Mouse (Mus musculus): ENCODE measurements around the gene Acap1. TPM values are rescaled to one million over a fixed set of nuclear protein-coding genes. Genes with fewer than 3 reads are reported as not detected.
A peak's percentile ranks its signal among the peaks of the same experiment; 100 is the strongest.
"Not testable (repeated sequence)": the region's sequence is repeated elsewhere in the genome, so short reads cannot be mapped to it uniquely, and the experiment has no call there.

Gene Acap1
- total RNA-seq, 2 experiments from 2014 or later, result 23.6 to 67.5 TPM

DNA sequence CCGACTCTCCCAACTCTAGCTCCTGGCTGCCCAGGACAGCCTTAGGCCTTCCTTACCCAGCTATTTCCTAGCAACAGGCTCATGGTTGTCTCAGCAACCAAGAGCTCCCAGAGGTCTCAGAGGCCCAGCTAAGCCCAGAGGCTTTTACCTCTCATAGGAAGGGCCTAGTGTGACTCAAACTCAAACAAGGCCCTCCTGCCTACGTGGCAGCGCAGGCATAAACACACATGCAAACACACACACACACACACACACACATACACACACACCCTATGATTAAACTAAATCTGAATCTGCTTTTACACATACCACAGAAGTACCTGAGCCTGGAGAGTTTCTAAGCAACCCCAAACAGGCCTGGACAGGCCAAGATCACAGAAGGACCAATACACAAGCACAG is 16.9 kb downstream of the Acap1 start:
- no peak for ATAC-seq (replicated peaks; ENCODE audit: poor library complexity)

DNA sequence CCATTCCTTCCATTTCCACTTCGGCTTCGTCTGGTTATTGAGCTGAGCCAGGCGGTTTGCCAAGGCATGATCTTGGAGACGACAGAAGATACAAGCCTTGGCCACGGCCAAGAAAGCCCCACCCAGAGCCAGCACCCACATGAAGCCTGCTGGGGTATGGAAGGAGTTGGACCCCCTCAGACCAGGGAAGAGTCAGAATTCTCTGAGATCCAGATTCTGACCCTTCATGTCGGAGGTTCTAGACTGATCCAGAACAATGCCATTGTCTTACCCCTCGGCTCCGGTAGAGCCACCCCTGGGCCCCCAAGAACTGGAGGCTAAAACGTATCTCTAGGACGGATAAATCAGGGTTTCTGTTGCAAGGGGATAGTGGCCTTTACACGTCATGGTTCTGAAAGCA is 17.5 kb downstream of the Acap1 start, which contains the start of gene Tmem95:
Gene Tmem95 (minus strand): TSS at position 141 of the 400 bp plus-strand sequence.
- no peak for ATAC-seq (replicated peaks; ENCODE audit: poor library complexity)

DNA sequence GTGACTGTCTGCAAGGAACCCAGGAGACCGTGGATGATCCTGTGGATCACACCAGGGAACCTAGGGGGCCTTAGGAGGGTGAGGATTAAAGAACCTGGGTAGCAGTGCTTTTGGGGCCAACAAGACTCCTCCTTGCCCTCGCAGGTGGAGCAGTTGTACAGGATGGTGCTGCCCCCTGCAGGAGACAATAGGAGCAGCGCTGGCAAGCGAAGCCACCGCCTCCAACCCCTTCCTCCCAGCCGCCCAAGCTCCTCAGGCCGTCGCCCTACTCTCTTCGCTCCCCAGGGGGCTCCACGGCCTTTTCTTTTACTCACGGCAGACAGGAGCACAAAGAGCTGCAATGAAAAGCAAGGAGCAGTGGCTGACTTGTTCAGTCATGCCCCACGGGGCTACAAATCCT is 18.5 kb downstream of the Acap1 start:
- ATAC-seq (replicated peaks; ENCODE audit: poor library complexity), result peak; percentile 75

DNA sequence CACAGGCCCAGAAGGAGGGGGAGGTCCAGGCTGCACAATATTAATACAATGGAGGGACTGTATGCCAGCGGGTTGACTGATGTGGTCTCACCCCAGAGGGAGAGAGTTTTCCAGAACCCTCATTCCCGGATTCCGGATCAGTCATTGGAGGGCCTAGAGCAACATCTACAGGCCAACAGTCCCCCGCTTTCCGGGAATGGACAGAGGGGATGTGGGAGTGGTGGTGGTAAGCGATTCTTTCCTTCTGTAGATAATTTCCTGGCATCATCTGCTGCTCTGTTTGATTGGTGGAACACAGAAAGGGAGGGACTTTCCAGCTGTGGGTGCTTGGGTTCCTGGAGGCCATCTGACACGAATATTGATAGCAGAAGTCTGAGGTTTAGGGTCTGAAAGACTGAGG is 19.2 kb downstream of the Acap1 start:
- ATAC-seq (replicated peaks; ENCODE audit: poor library complexity), result no peak

DNA sequence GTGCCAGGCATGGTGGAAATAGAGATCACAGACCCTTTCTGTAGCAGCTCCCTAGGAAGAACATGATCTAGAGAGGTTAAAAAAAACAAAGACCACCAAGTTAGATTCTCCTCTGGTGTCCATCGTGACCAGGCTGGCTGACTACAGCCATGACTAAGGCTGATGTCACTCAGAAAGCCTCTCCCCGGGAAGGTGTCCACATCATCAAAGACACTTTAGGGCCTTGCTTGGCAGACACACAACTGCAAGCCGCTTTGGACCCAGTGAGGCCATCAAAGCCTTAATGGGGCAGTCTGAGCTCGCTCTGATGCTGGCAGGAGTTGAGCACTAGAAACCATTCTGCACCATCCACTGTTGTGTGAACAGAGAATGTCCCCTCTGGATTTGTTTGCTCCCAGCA is 22.9 kb downstream of the Acap1 start:
- ATAC-seq (replicated peaks; ENCODE audit: poor library complexity), result no peak

DNA sequence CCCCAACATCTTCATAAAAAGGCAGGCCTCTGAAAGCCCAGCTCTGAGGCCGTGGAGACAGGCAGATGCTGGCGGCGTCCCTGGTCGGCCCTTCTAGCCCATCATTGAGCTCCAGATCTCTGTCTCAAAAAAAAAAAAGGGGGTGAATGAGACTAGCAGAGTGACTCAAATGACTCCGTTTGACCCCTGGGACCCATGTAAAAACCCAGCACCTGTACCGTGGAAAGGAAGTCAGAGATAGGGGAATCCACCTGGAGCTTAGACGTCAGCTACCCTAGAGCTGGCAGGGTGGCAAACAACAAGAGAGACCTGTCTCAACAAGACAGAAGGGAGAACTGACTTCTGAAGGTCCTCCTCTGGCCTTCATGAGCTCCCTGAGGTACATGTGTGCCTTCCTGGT is 23.5 kb downstream of the Acap1 start:
- ATAC-seq (replicated peaks; ENCODE audit: poor library complexity), result no peak

DNA sequence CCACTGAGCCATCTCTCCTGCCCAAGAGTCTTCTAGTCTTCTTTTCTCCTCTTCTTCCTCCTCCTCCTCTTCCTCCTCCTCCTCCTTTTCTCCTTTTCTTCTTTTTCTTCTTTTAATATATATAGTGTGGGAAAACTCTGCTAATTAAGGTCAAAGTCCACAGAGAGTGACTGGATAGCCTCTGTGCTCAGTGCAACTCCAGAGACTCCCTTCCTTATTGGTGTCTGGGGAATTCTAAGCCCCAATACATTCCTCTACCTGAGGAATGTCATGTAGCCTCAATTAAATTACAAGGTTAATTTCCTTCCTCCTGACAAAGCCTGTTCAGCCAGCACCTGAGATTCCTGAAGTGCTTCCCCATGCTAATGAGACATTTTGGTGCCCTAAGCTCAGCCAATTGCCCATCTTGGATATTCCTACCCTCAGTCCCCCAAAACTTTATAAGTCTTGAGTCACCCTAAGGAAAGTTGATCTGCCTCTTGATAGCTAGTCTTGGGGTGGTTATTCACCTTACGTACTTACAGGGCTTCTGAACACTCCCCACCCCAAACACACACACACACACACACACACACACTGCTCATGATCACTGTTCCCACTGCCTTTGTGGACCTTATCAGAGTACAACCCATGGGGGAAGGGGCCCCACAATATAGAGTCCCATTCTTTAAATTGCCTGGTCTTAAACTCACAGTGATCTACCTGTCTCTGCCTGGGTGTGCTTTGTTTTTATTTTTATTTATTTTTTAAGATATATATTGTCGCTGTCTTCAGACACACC is 24.9 kb downstream of the Acap1 start:
- no peak for ATAC-seq (replicated peaks; ENCODE audit: poor library complexity)

DNA sequence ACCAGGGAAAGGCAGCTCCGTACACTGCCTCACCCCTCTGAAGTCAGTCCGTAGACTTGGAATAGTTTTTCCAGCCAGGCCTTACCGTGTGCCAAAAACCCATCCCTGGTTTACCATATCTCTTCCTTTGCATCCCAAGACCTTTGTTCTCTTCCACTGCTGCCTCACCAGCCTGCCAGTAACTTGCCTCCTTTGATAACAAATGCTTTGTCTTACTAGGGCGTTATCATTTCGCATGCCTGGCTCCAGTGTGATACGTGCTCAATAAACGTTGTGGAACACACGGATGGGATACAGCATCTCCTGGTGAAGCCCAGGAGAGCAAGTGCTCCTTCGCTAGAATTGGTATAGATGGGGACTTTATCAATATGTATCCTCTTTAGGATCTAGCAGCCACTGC is 28.0 kb downstream of the Acap1 start:
- no peak for ATAC-seq (replicated peaks; ENCODE audit: poor library complexity)

DNA sequence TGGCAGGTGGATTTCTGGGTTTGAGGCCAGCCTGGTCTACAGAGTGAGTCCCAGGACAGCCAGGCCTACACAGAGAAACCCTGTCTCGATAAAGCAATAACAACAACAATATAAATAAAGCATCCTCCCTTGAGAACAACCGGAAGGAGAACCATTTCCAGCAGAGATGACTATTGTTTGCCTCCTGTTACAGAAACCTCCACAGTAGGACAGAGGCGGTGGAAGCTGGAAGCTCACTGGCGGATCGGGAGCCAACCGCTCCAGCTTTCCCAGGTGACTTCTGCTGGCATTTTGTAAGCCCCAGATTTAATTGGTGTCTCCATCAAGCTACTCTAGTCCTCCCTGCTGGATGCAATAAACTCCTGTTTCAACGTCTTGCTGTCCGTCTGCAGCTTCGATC is 29.8 kb downstream of the Acap1 start:
- ATAC-seq (replicated peaks; ENCODE audit: poor library complexity), result no peak

DNA sequence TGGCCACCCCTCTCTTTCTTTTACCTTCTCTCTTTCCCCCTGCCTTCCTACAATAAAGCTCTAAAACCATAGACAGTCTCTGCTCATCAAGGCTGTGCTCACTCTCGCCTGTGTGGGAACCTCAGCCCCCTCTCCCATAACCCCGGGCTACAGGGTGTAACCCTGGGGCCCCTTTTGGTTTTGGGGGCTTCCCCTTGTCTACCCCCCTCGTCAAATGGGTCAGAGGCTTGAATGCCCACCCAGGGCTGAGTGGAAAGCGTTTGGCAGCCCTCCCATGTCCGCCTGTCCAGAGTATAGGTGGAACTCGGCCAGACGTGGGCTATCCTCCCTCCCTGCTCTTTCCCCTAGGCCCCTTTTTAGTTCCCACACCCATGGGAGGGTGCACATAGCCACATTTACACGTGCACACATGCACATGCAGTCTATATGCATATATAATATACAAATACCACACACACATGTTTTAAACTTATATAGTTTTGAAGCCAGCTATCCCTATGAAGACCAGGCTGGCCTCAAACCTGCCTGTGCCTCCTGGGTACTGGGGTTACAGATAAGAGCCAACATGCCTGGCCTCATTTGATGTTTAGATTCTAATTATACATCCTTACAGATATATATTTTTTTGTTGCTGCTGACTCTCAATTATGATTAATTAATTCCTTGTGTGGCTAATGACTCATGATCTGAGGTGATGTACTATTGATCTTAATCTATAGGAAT is 31.0 kb downstream of the Acap1 start:
- ATAC-seq (replicated peaks; ENCODE audit: poor library complexity), result peak; percentile 39; the same call in 1 of the 2 replicates

DNA sequence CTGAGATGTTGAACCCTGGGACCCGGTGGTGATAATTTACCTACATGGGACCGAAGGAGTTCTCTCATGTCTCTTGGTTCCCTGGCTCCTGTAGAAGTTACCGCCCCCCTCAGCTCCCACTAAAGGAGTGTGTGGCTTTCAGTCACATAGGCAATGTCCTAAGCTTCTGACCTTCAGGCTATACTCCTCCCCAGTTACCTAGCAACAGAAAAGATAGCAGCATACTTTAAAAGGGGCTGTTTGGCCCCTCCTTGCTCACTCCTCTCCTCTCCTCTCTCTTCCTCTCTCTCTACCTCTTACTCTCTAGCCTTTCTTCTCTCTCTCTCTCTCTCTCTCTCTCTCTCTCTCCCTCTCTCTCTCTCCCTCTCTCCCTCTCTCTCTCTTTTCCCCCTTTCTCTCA is 31.6 kb downstream of the Acap1 start:
- ATAC-seq (replicated peaks; ENCODE audit: poor library complexity), result not testable (repeated sequence)

DNA sequence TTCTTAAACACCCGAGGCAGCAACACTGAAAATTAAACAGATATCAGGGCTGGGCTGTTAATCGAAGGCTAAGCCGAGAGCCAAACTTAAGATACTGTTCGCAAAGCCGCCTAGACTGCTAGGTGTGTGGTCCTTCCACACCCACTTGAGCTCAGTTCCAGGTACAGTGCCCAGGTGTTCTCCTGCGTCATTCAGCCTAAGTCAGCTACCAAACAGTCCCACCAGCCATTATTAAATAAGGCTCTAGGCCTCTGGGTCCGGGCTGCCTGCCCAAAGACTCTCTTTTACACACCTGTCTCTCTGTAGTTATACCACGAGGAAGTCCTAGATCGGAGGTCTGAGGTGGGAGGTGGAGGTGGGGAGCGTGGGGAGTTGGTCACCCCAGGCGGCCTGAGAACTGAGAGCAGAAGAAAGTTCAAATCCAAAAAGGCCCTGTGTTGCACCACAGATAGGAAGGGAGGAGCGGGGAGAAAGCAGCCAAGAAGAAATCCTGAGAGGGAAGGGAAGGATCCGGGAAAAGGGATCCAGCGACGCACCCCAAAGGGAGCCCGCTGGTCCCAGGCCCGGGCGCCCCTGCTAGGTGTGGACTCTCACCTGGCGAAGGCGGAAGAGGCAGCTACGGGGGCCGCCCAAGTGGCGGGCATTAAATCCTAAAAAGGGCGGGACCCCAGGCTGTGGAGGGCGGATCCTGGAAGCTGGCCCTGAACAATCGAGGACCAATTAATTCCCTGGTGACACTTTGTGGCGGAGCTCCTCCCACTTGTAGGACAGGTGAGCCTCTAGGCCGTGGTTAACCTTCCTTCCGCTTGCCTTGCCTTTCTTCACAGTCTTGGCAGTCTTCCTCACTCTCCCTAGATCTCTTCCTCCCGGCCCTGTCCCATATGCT is 37.0 kb downstream of the Acap1 start, which contains the start of gene Tnk1:
Gene Tnk1 (minus strand): TSS at position 618 of the 886 bp plus-strand sequence.
- no peak for ATAC-seq (replicated peaks; ENCODE audit: poor library complexity)

DNA sequence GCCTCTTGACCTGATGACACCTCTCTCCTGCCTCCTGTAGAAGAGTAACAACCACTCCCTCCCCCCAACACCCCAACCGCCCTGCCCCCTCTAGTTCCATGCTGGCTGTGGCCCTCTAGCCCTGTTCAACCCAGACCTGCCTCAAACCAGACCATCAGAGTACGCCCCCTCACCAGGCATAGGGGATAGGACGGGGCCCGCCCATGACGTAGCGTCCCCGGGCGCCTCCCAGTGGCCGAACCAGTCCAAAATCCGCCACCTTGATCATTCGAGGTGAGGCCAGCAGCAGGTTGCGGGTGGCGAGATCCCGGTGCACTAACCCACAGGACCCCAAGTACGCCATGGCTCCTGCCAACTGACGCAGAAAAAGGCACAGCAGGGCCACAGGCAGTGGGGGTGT is 40.0 kb downstream of the Acap1 start:
- peak; percentile 35 for ATAC-seq (replicated peaks; ENCODE audit: poor library complexity)

DNA sequence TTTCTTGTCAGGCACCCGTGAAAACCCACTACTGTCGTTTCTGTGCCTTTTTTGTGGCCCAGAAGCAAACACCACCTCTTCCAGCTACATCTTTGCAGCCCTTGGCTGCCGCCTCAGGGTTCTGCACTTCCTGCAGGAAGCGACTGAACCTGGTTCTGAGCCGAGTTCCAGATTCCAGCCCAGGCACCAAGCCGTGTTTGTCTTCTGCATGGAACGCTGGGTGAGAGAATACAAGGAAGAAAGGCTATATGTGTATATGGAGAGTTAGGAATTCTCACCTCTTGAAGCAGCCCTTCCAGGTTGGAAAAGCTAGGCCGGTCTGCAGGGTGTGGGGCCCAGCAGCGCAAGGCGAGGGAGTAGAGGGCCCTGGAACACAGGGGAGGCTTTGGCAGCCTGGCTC is 40.7 kb downstream of the Acap1 start:
- ATAC-seq (replicated peaks; ENCODE audit: poor library complexity), result no peak

DNA sequence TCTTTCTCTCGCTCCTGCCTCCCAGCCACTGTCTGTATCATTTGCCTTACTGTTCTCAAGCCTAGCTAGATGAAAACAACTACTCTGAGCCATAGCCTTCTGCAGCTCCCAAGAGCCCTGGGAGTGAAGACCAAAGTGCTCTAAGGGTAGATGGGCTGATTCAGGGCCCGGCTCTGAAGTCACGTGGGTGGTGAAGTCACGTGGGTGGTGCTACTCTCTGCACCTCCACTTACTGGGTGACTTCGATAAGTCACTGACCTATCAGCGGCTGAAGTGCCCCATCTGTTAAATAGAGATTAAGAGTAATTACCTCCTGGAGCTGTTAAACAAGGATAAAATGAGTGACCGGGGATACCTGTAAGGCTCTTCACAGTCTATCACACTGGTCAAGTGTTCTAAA is 41.3 kb downstream of the Acap1 start:
- peak; percentile 77 for ATAC-seq (replicated peaks; ENCODE audit: poor library complexity)

DNA sequence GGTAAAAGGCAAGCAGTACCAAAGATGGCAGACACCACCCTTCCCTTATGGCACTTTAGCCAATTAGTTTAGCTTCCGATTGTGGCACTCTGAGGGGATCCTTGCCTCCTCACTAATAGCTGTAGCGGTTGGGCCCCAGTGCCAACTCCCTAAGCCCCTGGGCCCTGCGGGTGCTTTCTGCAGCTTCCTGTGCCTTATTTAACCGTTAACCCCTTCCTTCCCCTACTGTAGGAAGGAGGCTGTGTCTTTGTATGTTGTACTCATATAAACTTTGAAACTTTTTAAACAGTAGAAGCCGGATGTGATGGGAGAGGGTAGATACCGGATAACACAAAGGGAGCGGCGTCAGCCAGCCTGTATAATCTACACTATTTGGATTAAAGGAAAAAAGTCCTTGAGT is 44.6 kb downstream of the Acap1 start:
- ATAC-seq (replicated peaks; ENCODE audit: poor library complexity), result peak; percentile 10; the same call in 1 of the 2 replicates

DNA sequence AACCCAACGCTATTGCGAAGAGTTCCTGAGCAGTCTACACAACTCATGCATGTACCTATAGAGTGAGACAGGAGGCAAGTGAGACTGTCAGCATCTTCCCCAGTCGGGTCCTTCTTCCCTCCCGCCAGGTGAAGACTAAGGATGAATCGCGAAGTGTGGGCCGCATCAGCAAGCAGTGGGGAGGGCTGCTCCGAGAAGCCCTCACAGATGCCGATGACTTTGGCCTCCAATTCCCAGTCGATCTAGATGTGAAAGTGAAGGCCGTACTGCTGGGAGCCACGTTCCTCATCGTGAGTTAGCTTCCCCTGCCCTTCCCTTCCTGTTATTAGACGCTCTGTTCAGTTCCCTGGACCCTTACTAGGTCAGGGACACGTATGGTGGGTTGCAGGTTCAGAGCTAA is 45.5 kb downstream of the Acap1 start:
- no peak for ATAC-seq (replicated peaks; ENCODE audit: poor library complexity)

DNA sequence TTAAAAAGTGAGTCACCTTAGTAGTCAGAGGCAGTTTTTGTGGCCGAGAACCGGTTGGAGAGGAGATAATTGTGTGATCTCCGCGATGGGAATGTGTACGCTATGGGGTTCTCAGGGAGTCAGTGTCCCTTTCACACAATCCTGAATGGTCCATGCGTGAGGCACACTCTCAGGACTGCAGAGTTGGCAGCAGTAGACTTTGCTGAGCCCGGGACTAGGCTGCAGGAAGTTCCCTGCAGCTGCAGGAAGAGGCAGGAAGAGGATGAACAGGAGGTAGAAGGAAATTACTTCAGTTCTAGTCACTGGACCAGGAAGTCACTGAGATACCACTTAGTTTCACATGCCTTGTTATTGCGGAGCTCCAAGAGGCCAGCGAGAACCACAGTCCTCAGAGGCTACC is 46.2 kb downstream of the Acap1 start:
- no peak for ATAC-seq (replicated peaks; ENCODE audit: poor library complexity)

DNA sequence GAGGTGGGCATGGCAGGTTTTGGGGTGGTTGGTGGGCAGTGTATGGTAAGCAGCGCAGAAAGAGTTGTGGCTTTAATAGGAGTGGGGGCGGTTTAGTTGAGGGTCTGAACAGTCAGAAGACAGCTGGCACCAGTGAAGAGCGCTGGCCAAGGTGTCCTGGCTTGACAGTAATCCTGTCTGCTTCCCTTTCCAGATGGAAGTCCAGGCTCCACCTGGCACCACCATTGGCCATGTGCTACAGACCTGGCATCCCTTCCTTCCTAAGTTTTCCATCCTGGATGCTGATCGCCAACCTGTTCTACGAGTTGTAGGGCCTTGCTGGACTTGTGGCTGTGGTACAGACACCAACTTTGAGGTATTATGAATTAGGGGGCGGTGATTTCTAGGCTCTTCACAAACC is 47.3 kb downstream of the Acap1 start:
- no peak for ATAC-seq (replicated peaks; ENCODE audit: poor library complexity)

DNA sequence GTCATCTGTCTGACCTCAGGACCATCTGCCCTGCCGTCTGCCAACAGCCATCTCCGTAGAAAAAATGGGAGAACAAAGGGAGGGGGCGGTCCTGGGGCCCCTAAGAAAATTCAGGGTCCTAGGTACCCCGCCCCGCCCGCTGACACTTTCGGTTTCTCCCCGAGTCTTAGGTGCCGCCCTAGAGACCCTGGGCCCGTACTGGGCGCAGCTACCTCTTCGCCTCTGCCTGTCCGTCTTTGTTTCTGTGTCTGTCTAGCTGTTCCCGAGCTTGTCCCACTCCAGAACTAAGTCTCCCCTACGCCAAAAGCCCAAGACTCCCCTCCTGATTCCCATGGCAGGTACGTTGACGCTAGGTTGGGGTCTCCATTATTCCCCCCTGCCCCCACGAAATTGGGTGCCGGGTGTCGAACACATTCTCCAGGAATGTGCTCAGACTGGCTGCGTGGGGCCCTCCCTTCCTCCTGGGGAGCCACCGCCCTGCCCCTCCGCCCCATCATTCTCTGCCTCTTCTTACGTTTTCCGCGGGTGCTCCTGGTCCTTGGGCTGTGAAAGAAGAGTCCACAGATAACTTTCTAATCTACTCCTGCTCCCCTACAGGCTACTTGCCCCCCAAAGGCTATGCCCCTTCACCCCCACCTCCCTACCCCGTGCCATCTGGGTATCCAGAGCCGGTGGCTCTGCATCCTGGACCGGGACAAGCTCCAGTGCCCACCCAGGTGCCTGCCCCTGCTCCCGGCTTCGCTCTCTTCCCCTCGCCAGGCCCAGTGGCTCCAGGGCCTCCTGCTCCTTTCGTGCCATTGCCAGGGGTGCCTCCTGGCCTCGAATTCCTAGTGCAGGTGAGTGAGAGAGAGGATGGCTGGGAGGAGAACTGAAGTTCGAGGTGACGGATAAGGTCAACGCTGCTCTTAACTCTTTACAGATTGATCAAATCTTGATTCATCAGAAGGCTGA is 48.3 kb downstream of the Acap1 start:
- ATAC-seq (replicated peaks; ENCODE audit: poor library complexity), result 0 out of 2 replicates have a peak, but pooled peaks have one; percentile 17
